Mouse (Mus musculus) forebrain, embryonic 16.5 days (tissue): ENCODE data around the gene BC028528. TPM values are rescaled to one million over a fixed set of nuclear protein-coding genes. Genes with fewer than 3 reads are reported as not detected.

Experiments
- ATAC-seq: fragments of 200-750 bp; cut with Nextera tagmentation; 2 replicates; pipeline ENCODE4 v1.8.0; 2017; ENCODE audit warnings: mild to moderate bottlenecking, moderate library complexity
- H3K27ac ChIP-seq: fragments of 300-500 bp; sonication (generic); 2 replicates; pipeline ENCODE4 v1.5.1; 2014; ENCODE audit warnings: low read length, control low read depth
- H3K27me3 ChIP-seq: fragments of 300-500 bp; sonication (generic); replicated peaks from 2 replicates; pipeline ENCODE4 v1.6.1; 2014; ENCODE audit warnings: low read length; ENCODE audit not compliant: control insufficient read depth, insufficient read depth
- H3K36me3 ChIP-seq: fragments of 300-500 bp; sonication (generic); 2 replicates; pipeline ENCODE4 v1.6.1; 2014; ENCODE audit not compliant: control insufficient read depth, insufficient read depth
- H3K4me1 ChIP-seq: fragments of 300-500 bp; sonication (generic); replicated peaks from 2 replicates; pipeline ENCODE4 v1.6.1; 2014; ENCODE audit warnings: low read length; ENCODE audit not compliant: control insufficient read depth, insufficient read depth
- H3K4me2 ChIP-seq: fragments of 300-500 bp; sonication (generic); 2 replicates; pipeline ENCODE4 v1.6.1; 2014; ENCODE audit warnings: mild to moderate bottlenecking, low read length, control low read depth
- H3K4me3 ChIP-seq: fragments of 300-500 bp; sonication (generic); replicated peaks from 2 replicates; pipeline ENCODE4 v1.5.1; 2014; ENCODE audit warnings: mild to moderate bottlenecking, low read length, control low read depth
- H3K9ac ChIP-seq: fragments of 300-500 bp; sonication (generic); replicated peaks from 2 replicates; pipeline ENCODE4 v1.6.1; 2014; ENCODE audit warnings: low read depth, low read length, control low read depth
- H3K9me3 ChIP-seq: fragments of 300-500 bp; sonication (generic); 2 replicates; pipeline ENCODE4 v1.6.1; 2016; ENCODE audit warnings: low read length; ENCODE audit not compliant: control insufficient read depth
- WGBS: fragments of 180-500 bp; shearing (Covaris S2); extraction: QIAGEN DNeasy Blood & Tissue Kit; methylation state at CpG from one replicate; pipeline ENCODE4 v1.1.7; 2014; 5-methylcytosine and 5-hydroxymethylcytosine counted together
- polyA plus RNA-seq: library from polyadenylated mRNA; unstranded; fragments of >200 nt; fragmentation: Nextera tagmentation; extraction: Ambion mirVana; gene quantifications from 2 replicates; pipeline ENCODE4 v1.2.1, GENCODE M21; 2015

BC028528 gene
- 13.8 and 14.4 TPM in 2 replicates for polyA plus RNA-seq

- H3K9me3 ChIP-seq: no peaks in the 10 kb centered on the region
- no peak within 1 kb of the TSS for H3K4me3 ChIP-seq
- no peak for ATAC-seq
- 34% methylated on average over 12 of the region's 12 CpGs for WGBS
- no peak within 1 kb of the TSS; the same call in 1 of the 2 replicates for H3K27ac ChIP-seq
- no peak within 1 kb of the TSS for H3K4me2 ChIP-seq
- H3K36me3 ChIP-seq: no peaks in the 10 kb centered on the region
- H3K4me1 ChIP-seq: peaks cover 12% of the 10 kb centered on the region
- H3K27me3 ChIP-seq: no peaks in the 10 kb centered on the region
- H3K9ac ChIP-seq: no peak within 1 kb of the TSS
Measured at GRCm38 (mm10) chr3:95891211-95892065, at the start of gene BC028528. TSS of gene BC028528 (minus strand) at chr3:95892005.

GRCm38 (mm10) chr3:95938835-95939234, 47.0 kb upstream of the BC028528 start:
- H3K9ac ChIP-seq: no peak overlapping the region
- no peaks in the 10 kb centered on the region for H3K4me1 ChIP-seq
- H3K36me3 ChIP-seq: peaks cover 29% of the 10 kb centered on the region
- ATAC-seq: no peak
- no peak overlapping the region for H3K4me2 ChIP-seq
- no peaks in the 10 kb centered on the region for H3K27me3 ChIP-seq
- no peak overlapping the region for H3K4me3 ChIP-seq
- H3K27ac ChIP-seq: no peak overlapping the region
- no peaks in the 10 kb centered on the region for H3K9me3 ChIP-seq
- WGBS: 93% methylated on average over 15 of the region's 15 CpGs

- ATAC-seq: no peak
- no peak overlapping the region for H3K27ac ChIP-seq
- H3K36me3 ChIP-seq: peaks cover 29% of the 10 kb centered on the region
- no peaks in the 10 kb centered on the region for H3K4me1 ChIP-seq
- H3K4me3 ChIP-seq: no peak overlapping the region
- H3K4me2 ChIP-seq: no peak overlapping the region
- no peaks in the 10 kb centered on the region for H3K9me3 ChIP-seq
- H3K9ac ChIP-seq: no peak overlapping the region
- WGBS: 95% methylated on average over 8 of the region's 8 CpGs
- no peaks in the 10 kb centered on the region for H3K27me3 ChIP-seq
Measured at GRCm38 (mm10) chr3:95938217-95938616, 46.4 kb upstream of the BC028528 start.

- H3K4me2 ChIP-seq: no peak overlapping the region
- H3K4me3 ChIP-seq: no peak overlapping the region
- H3K9me3 ChIP-seq: no peaks in the 10 kb centered on the region
- no peak for ATAC-seq
- H3K27me3 ChIP-seq: no peaks in the 10 kb centered on the region
- H3K36me3 ChIP-seq: peaks cover 26% of the 10 kb centered on the region
- H3K9ac ChIP-seq: no peak overlapping the region
- peaks cover 8% of the 10 kb centered on the region for H3K4me1 ChIP-seq
- 93% methylated on average over 1 of the region's 1 CpGs for WGBS
- H3K27ac ChIP-seq: no peak overlapping the region
Measured at GRCm38 (mm10) chr3:95934448-95934847, 42.6 kb upstream of the BC028528 start.

GRCm38 (mm10) chr3:95933111-95933750, 41.4 kb upstream of the BC028528 start:
- Histone ChIP-seq H3K27ac (no peak overlapping the region), H3K4me1 (peaks cover 12% of the 10 kb centered on the region), H3K4me3 (no peak overlapping the region), H3K36me3 (peaks cover 18% of the 10 kb centered on the region), H3K27me3 (no peaks in the 10 kb centered on the region), H3K9me3 (no peaks in the 10 kb centered on the region), H3K4me2 (no peak overlapping the region), H3K9ac (no peak overlapping the region)
- 94% methylated on average over 7 of the region's 7 CpGs for WGBS
- no peak for ATAC-seq

- H3K9ac ChIP-seq: no peak overlapping the region
- no peaks in the 10 kb centered on the region for H3K9me3 ChIP-seq
- peaks cover 13% of the 10 kb centered on the region for H3K4me1 ChIP-seq
- WGBS: 92% methylated on average over 7 of the region's 7 CpGs
- H3K27me3 ChIP-seq: no peaks in the 10 kb centered on the region
- H3K4me2 ChIP-seq: no peak overlapping the region
- ATAC-seq: no peak
- peaks cover 12% of the 10 kb centered on the region for H3K36me3 ChIP-seq
- no peak overlapping the region for H3K27ac ChIP-seq
- H3K4me3 ChIP-seq: no peak overlapping the region
Measured at GRCm38 (mm10) chr3:95932566-95932965, 40.8 kb upstream of the BC028528 start.

- 31% methylated on average over 1 of the region's 1 CpGs for WGBS
Measured at GRCm38 (mm10) chr3:95932157-95932556, 40.4 kb upstream of the BC028528 start.

GRCm38 (mm10) chr3:95931471-95931870, 39.7 kb upstream of the BC028528 start:
- Histone ChIP-seq H3K4me1 (peaks cover 13% of the 10 kb centered on the region), H3K9me3 (no peaks in the 10 kb centered on the region), H3K36me3 (peaks cover 5% of the 10 kb centered on the region; the same call in 1 of the 2 replicates), H3K4me2 (no peak overlapping the region), H3K9ac (no peak overlapping the region), H3K4me3 (no peak overlapping the region), H3K27me3 (no peaks in the 10 kb centered on the region), H3K27ac (no peak overlapping the region)
- WGBS: 77% methylated on average over 1 of the region's 1 CpGs
- no peak for ATAC-seq

More at GRCm38 (mm10) chr3:95932157-95932556, 40.4 kb upstream of the BC028528 start:
- H3K9ac ChIP-seq: no peak overlapping the region
- no peak overlapping the region for H3K4me3 ChIP-seq
- no peak overlapping the region for H3K4me2 ChIP-seq
- H3K4me1 ChIP-seq: peaks cover 13% of the 10 kb centered on the region
- no peaks in the 10 kb centered on the region for H3K9me3 ChIP-seq
- peaks cover 8% of the 10 kb centered on the region for H3K36me3 ChIP-seq
- ATAC-seq: no peak
- H3K27ac ChIP-seq: no peak overlapping the region
- H3K27me3 ChIP-seq: no peaks in the 10 kb centered on the region

GRCm38 (mm10) chr3:95930471-95930789, 38.6 kb upstream of the BC028528 start:
- peak overlapping the region; percentile 78 for H3K4me2 ChIP-seq
- peak overlapping the region; percentile 91 for H3K27ac ChIP-seq
- no peaks in the 10 kb centered on the region for H3K9me3 ChIP-seq
- H3K36me3 ChIP-seq: peaks cover 5% of the 10 kb centered on the region; the same call in 1 of the 2 replicates
- H3K27me3 ChIP-seq: no peaks in the 10 kb centered on the region
- no peak for ATAC-seq
- WGBS: 3% methylated on average over 5 of the region's 5 CpGs
- H3K4me1 ChIP-seq: peaks cover 13% of the 10 kb centered on the region
- H3K9ac ChIP-seq: peak overlapping the region; percentile 84
- H3K4me3 ChIP-seq: peak overlapping the region; percentile 79
